Mouse (Mus musculus) spleen, adult 2 months (tissue): ENCODE data around the gene Olfr178. TPM values are rescaled to one million over a fixed set of nuclear protein-coding genes. Genes with fewer than 3 reads are reported as not detected.

ENCODE experiments used
- DNase-seq, 2 experiments: peaks; one replicate each; pipeline versions ENCODE4 v3.0.0 to v3.0.0-alpha.2; 2012 to 2021; ENCODE audit warnings: low spot score in 2 of 2, low read depth in 1 of 2
- H3K27ac ChIP-seq: fragments of 200-500 bp; 2 replicates; pipeline ENCODE4 v1.5.1; 2012; ENCODE audit warnings: low read length, inconsistent platforms; ENCODE audit not compliant: insufficient read depth
- H3K27me3 ChIP-seq: fragments of 200-500 bp; 2 replicates; pipeline ENCODE4 v1.6.1; 2012; ENCODE audit warnings: mild to moderate bottlenecking, moderate library complexity, low read length, inconsistent platforms; ENCODE audit not compliant: control insufficient read depth, insufficient read depth
- H3K36me3 ChIP-seq: fragments of 200-500 bp; 2 replicates; pipeline ENCODE4 v1.6.1; 2012; ENCODE audit warnings: mild to moderate bottlenecking, low read length, inconsistent platforms; ENCODE audit not compliant: control insufficient read depth, insufficient read depth
- H3K4me1 ChIP-seq: fragments of 200-500 bp; 2 replicates; pipeline ENCODE4 v1.6.1; 2011; ENCODE audit warnings: inconsistent platforms; ENCODE audit not compliant: control insufficient read depth, insufficient read depth, insufficient read length
- H3K4me3 ChIP-seq: fragments of 200-500 bp; 2 replicates; pipeline ENCODE4 v1.5.1; 2011; ENCODE audit warnings: mild to moderate bottlenecking, inconsistent platforms; ENCODE audit not compliant: insufficient read depth, insufficient read length; ENCODE audit errors: extremely low read depth
- CTCF ChIP-seq: fragments of 200-500 bp; IDR thresholded peaks from 2 replicates; pipeline ENCODE4 v1.5.1; 2011; ENCODE audit warnings: mild to moderate bottlenecking, inconsistent platforms; ENCODE audit not compliant: insufficient read depth, insufficient read length, insufficient replicate concordance; ENCODE audit errors: extremely low read depth
- POLR2A ChIP-seq: fragments of 200-500 bp; IDR thresholded peaks from 2 replicates; pipeline ENCODE4 v1.6.1; 2011; ENCODE audit warnings: low read depth, low read length, inconsistent platforms
- WGBS: fragments of 180-500 bp; shearing (Covaris S2); methylation state at CpG from one replicate; pipeline ENCODE4 v1.1.7; 2018; 5-methylcytosine and 5-hydroxymethylcytosine counted together
- polyA plus RNA-seq: library from polyadenylated mRNA; depleted of rRNA; stranded (reverse); fragments of >200 nt; gene quantifications from 2 replicates; pipeline ENCODE4 v1.2.3, GENCODE M21; 2012; rRNA removed

Olfr178 gene
- not detected in 2 replicates for polyA plus RNA-seq

- Histone ChIP-seq H3K27me3 (no peaks in the 10 kb centered on the region), H3K4me3 (no peak within 1 kb of the TSS), H3K4me1 (no peaks in the 10 kb centered on the region), H3K36me3 (no peaks in the 10 kb centered on the region), H3K27ac (no peak within 1 kb of the TSS)
- TF ChIP-seq POLR2A (no peak), CTCF (no peak)
- no peak for DNase-seq
- 90% methylated on average over 3 of the region's 3 CpGs for whole genome bisulfite sequencing
These were observed at the start of gene Olfr178 for GRCm38 (mm10) chr16:58891963-58892362. Gene Olfr178, minus strand, starts transcription at chr16:58892063.

- H3K4me3 ChIP-seq = no peak within 1 kb of the TSS
- no peak for DNase-seq
- TF ChIP-seq CTCF (no peak), POLR2A (no peak)
- no peak within 1 kb of the TSS for H3K27ac ChIP-seq
- no peaks in the 10 kb centered on the region for H3K4me1 ChIP-seq
- 85% methylated on average over 4 of the region's 4 CpGs for WGBS
- no peaks in the 10 kb centered on the region for H3K36me3 ChIP-seq
- no peaks in the 10 kb centered on the region for H3K27me3 ChIP-seq
These were observed 37.4 kb upstream of the Olfr178 start, which contains the start of gene Olfr180 for GRCm38 (mm10) chr16:58929292-58929691. Gene Olfr180, minus strand, starts transcription at chr16:58929392.

GRCm38 (mm10) chr16:58928655-58929054 lies 36.8 kb upstream of the Olfr178 start, which contains the start of gene Olfr181:
Gene Olfr181, minus strand, starts transcription at chr16:58928755.
- H3K36me3 ChIP-seq = no peaks in the 10 kb centered on the region
- WGBS = 53% methylated on average over 1 of the region's 1 CpGs
- no peak within 1 kb of the TSS for H3K4me3 ChIP-seq
- H3K4me1 ChIP-seq = no peaks in the 10 kb centered on the region
- H3K27ac ChIP-seq = no peak within 1 kb of the TSS
- no peaks in the 10 kb centered on the region for H3K27me3 ChIP-seq
- TF ChIP-seq CTCF = no peak
- TF ChIP-seq POLR2A = no peak
- no peak for DNase-seq

- TF ChIP-seq POLR2A = no peak
- Histone ChIP-seq H3K4me1 (no peaks in the 10 kb centered on the region), H3K27ac (no peak overlapping the region), H3K4me3 (no peak overlapping the region), H3K36me3 (no peaks in the 10 kb centered on the region), H3K27me3 (no peaks in the 10 kb centered on the region)
- WGBS = 99% methylated on average over 2 of the region's 2 CpGs
- DNase-seq = no peak
These were observed 7.4 kb downstream of the Olfr178 start for GRCm38 (mm10) chr16:58884416-58884815.

- TF ChIP-seq POLR2A = no peak
- no peak for TF ChIP-seq CTCF
These were observed 17.2 kb downstream of the Olfr178 start, which contains the start of gene Olfr177 for GRCm38 (mm10) chr16:58874668-58875067. Gene Olfr177, minus strand, starts transcription at chr16:58874768.

GRCm38 (mm10) chr16:58861479-58861878 lies 30.4 kb downstream of the Olfr178 start:
- Histone ChIP-seq H3K4me1 (no peaks in the 10 kb centered on the region), H3K4me3 (no peak overlapping the region), H3K27me3 (no peaks in the 10 kb centered on the region), H3K36me3 (no peaks in the 10 kb centered on the region), H3K27ac (no peak overlapping the region)
- DNase-seq = no peak
- TF ChIP-seq POLR2A = no peak
- TF ChIP-seq CTCF = no peak
- WGBS = 63% methylated on average over 1 of the region's 1 CpGs

More at GRCm38 (mm10) chr16:58874668-58875067, 17.2 kb downstream of the Olfr178 start, which contains the start of gene Olfr177:
- Histone ChIP-seq H3K36me3 (no peaks in the 10 kb centered on the region), H3K27me3 (no peaks in the 10 kb centered on the region), H3K27ac (no peak within 1 kb of the TSS), H3K4me3 (no peak within 1 kb of the TSS), H3K4me1 (no peaks in the 10 kb centered on the region)
- 63% methylated on average over 1 of the region's 1 CpGs for WGBS
- DNase-seq = no peak

GRCm38 (mm10) chr16:58860032-58860737 lies 31.7 kb downstream of the Olfr178 start:
- Histone ChIP-seq H3K27ac (no peak overlapping the region), H3K4me1 (no peaks in the 10 kb centered on the region), H3K4me3 (no peak overlapping the region), H3K36me3 (no peaks in the 10 kb centered on the region), H3K27me3 (no peaks in the 10 kb centered on the region)
- WGBS = 83% methylated on average over 2 of the region's 2 CpGs
- TF ChIP-seq POLR2A (no peak), CTCF (no peak)
- no peak for DNase-seq

Other genes with a start within 250 kb of the Olfr178 start
- 22.3 and 36.3 TPM in 2 replicates for gene Cpox, start 221.8 kb downstream of the Olfr178 start, polyA plus RNA-seq
- gene Gpr15, start 173.0 kb downstream of the Olfr178 start, polyA plus RNA-seq = 0.70 and 0.86 TPM in 2 replicates
- gene Cldnd1, start 164.2 kb downstream of the Olfr178 start, polyA plus RNA-seq = 26.0 and 27.5 TPM in 2 replicates
- gene Olfr172, start 128.9 kb downstream of the Olfr178 start, polyA plus RNA-seq = not detected in 2 replicates
- gene Olfr173, start 91.8 kb downstream of the Olfr178 start, polyA plus RNA-seq = not detected in 2 replicates
- not detected in 2 replicates for gene Olfr175-ps1, start 65.3 kb downstream of the Olfr178 start, polyA plus RNA-seq
- not detected in 2 replicates for gene Olfr177, start 17.3 kb downstream of the Olfr178 start, polyA plus RNA-seq
- not detected in 2 replicates for gene Olfr181, start 36.7 kb upstream of the Olfr178 start, polyA plus RNA-seq
- gene Olfr180, start 37.3 kb upstream of the Olfr178 start, polyA plus RNA-seq = not detected in 2 replicates
- gene Olfr183, start 103.3 kb upstream of the Olfr178 start, polyA plus RNA-seq = not detected in 2 replicates
- gene Olfr186, start 138.2 kb upstream of the Olfr178 start, polyA plus RNA-seq = not detected in 2 replicates
- not detected in 2 replicates for gene Olfr187, start 147.7 kb upstream of the Olfr178 start, polyA plus RNA-seq
- gene Olfr190, start 185.9 kb upstream of the Olfr178 start, polyA plus RNA-seq = not detected in 2 replicates
- not detected in 2 replicates for gene Olfr191, start 197.8 kb upstream of the Olfr178 start, polyA plus RNA-seq
- not detected in 2 replicates for gene Olfr193, start 219.8 kb upstream of the Olfr178 start, polyA plus RNA-seq
- gene Olfr194, start 229.0 kb upstream of the Olfr178 start, polyA plus RNA-seq = not detected in 2 replicates